Mouse (Mus musculus) cortical plate, adult 2 months (tissue): ENCODE data around the gene Lamb3.

Experiments used
- CTCF ChIP-seq: fragments of 200-500 bp; IDR thresholded peaks from 2 replicates; pipeline ENCODE4 v1.5.1; 2011; ENCODE audit warnings: mild to moderate bottlenecking, control low read depth, low read length; ENCODE audit not compliant: insufficient read depth; ENCODE audit errors: extremely low read depth
- POLR2A ChIP-seq: fragments of 200-500 bp; IDR thresholded peaks from 2 replicates; pipeline ENCODE4 v1.6.1; 2011; ENCODE audit warnings: mild to moderate bottlenecking, low read length, control low read depth; ENCODE audit not compliant: insufficient read depth; ENCODE audit errors: extremely low read depth

- no peak for TF ChIP-seq CTCF
- TF ChIP-seq POLR2A: no peak
These were observed 9.8 kb upstream of the Lamb3 start for GRCm38 (mm10) chr1:193197494-193198205.
